Mouse (Mus musculus): ENCODE data around the gene C1qtnf9.
A peak's percentile ranks its signal among the peaks of the same experiment; 100 is the strongest.

The C1qtnf9 gene

GRCm38 (mm10) chr14:60767884-60768283 lies at the start of gene C1qtnf9:
Gene C1qtnf9 (plus strand): TSS chr14:60768134.
- no peak for DNase-seq (ENCODE audit: low spot score)

- no peak for DNase-seq (ENCODE audit: low spot score)
Measured at GRCm38 (mm10) chr14:60721304-60721703, 46.6 kb upstream of the C1qtnf9 start.

GRCm38 (mm10) chr14:60721938-60722337 lies 46.0 kb upstream of the C1qtnf9 start:
- DNase-seq (ENCODE audit: low spot score) = no peak

- no peak for DNase-seq (ENCODE audit: low spot score)
Measured at GRCm38 (mm10) chr14:60726091-60726490, 41.8 kb upstream of the C1qtnf9 start.

GRCm38 (mm10) chr14:60727130-60727529 lies 40.8 kb upstream of the C1qtnf9 start:
- no peak for DNase-seq (ENCODE audit: low spot score)

- DNase-seq (ENCODE audit: low spot score) = no peak
Measured at GRCm38 (mm10) chr14:60732081-60732480, 35.9 kb upstream of the C1qtnf9 start.

GRCm38 (mm10) chr14:60732787-60733186 lies 35.1 kb upstream of the C1qtnf9 start:
- peak; percentile 21 for DNase-seq (ENCODE audit: low spot score)

- peak; percentile 23 for DNase-seq (ENCODE audit: low spot score)
Measured at GRCm38 (mm10) chr14:60733706-60734105, 34.2 kb upstream of the C1qtnf9 start.

- no peak for DNase-seq (ENCODE audit: low spot score)
Measured at GRCm38 (mm10) chr14:60735206-60735605, 32.7 kb upstream of the C1qtnf9 start.

GRCm38 (mm10) chr14:60735848-60736547 lies 31.9 kb upstream of the C1qtnf9 start:
- no peak for DNase-seq (ENCODE audit: low spot score)

- peak; percentile 23 for DNase-seq (ENCODE audit: low spot score)
Measured at GRCm38 (mm10) chr14:60736591-60737192, 31.2 kb upstream of the C1qtnf9 start.

- peak; percentile 14 for DNase-seq (ENCODE audit: low spot score)
Measured at GRCm38 (mm10) chr14:60737202-60737611, 30.7 kb upstream of the C1qtnf9 start.

- no peak for DNase-seq (ENCODE audit: low spot score)
Measured at GRCm38 (mm10) chr14:60738434-60738938, 29.4 kb upstream of the C1qtnf9 start.

GRCm38 (mm10) chr14:60739155-60739554 lies 28.8 kb upstream of the C1qtnf9 start:
- DNase-seq (ENCODE audit: low spot score) = no peak

GRCm38 (mm10) chr14:60739616-60740015 lies 28.3 kb upstream of the C1qtnf9 start:
- DNase-seq (ENCODE audit: low spot score) = no peak

GRCm38 (mm10) chr14:60740507-60740906 lies 27.4 kb upstream of the C1qtnf9 start:
- DNase-seq (ENCODE audit: low spot score) = no peak

- no peak for DNase-seq (ENCODE audit: low spot score)
Measured at GRCm38 (mm10) chr14:60741033-60741432, 26.9 kb upstream of the C1qtnf9 start.

GRCm38 (mm10) chr14:60741490-60741981 lies 26.4 kb upstream of the C1qtnf9 start:
- DNase-seq (ENCODE audit: low spot score) = no peak

- no peak for DNase-seq (ENCODE audit: low spot score)
Measured at GRCm38 (mm10) chr14:60743681-60744080, 24.3 kb upstream of the C1qtnf9 start.

- no peak for DNase-seq (ENCODE audit: low spot score)
Measured at GRCm38 (mm10) chr14:60745201-60745600, 22.7 kb upstream of the C1qtnf9 start.

GRCm38 (mm10) chr14:60746141-60746540 lies 21.8 kb upstream of the C1qtnf9 start:
- no peak for DNase-seq (ENCODE audit: low spot score)

- no peak for DNase-seq (ENCODE audit: low spot score)
Measured at GRCm38 (mm10) chr14:60747154-60747870, 20.6 kb upstream of the C1qtnf9 start.

- DNase-seq (ENCODE audit: low spot score) = no peak
Measured at GRCm38 (mm10) chr14:60749880-60750279, 18.1 kb upstream of the C1qtnf9 start.

All from yolk sac, embryonic 10.5 days (tissue).